Mouse (Mus musculus): ENCODE data around the gene Adh6a.

DNA sequence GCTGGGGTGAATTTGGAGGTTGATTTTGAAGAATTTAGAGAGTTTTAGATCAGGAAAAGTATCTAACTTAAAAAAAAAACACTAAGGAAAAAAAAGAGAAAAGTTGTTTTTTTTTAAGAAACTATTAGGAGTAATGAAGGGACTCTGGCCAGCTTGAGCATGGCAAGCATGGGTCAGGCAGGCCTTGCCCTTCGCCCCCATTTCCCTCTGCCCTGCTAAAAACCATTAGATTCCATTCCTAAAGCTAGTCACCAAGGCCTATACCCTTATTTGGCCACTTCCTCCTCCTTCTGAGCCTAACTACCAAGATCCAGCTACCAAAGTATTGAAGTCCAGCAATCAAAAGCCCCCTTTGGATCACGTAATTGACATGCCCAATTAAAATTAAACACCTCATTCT, 53.1 kb downstream of the Adh6a start:
- no peak for TF ChIP-seq CTCF (IDR thresholded peaks at IDR 0.05; ENCODE audit: low read depth, low read length)
- no peak for TF ChIP-seq POLR2A (IDR thresholded peaks at IDR 0.05; ENCODE audit: extremely low read depth, insufficient read depth, low read length)
